Mouse (Mus musculus) mature B cell (primary cell): ENCODE data around the gene Esyt1.
"Not testable (repeated sequence)": the region's sequence is repeated elsewhere in the genome, so short reads cannot be mapped to it uniquely, and the experiment has no call there.

ENCODE experiments used
- in situ Hi-C: fragments of 300-500 bp; cut with MboI; formaldehyde crosslinking; loops from 2 replicates; pipeline ENCODE4 v1.14.3; 2019

Esyt1 gene

DNA sequence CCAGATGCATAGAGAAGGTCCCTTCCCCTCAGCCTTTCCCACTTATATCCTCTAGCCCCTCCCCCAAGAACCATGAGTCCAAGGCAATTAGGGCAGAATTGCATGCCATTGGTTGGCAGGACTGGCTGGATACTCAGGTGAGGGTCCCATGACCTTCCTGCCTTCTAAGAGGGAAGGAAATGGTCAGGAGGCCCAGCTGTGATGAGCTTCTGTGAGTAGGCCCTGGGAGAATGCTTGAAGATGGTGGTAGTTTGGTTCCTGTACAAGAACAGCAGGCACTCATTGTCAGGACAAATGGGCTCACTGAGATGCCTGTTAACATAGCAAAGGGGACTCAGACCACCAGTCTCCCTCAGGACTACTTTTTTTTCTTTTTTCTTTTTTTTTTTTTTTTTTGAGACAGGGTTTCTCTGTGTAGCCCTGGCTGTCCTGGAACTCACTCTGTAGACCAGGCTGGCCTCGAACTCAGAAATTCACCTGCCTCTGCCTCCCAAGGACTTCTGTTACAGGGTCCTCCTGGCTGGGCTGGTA lies 12.7 kb upstream of the Esyt1 start:
- in situ Hi-C loops: no loop called here

DNA sequence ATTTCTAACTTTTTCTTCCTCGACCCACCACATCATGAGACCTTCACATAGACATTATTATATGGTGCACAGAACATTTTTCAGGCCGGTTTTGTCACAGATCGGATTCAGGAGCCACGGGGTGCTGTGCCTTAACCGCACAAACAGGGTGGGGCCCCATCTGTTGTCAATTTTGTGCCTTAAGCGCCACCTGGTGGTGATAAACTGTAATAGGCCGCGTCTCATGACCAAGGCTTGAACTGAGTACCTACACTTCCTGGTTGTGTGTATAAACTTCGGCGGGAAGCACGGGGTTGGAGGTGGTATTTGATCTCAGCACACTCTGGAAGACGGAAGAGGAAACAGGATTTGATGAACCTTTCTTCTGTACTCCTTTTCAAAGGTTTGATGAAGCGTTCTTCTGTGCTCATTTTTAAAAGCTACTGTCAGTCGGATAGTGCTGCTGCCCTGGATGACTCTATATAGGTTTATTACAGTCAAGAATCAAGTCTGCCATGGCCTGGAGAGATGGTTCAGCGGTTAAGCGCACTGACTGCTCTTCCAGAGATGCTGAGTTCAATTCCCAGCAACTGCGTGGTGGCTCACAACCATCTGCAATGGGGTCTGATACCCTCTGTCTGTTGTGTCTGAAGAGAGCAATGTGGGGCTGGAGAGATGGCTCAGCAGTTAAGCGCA lies 10.7 kb upstream of the Esyt1 start:
- in situ Hi-C loops: no loop called here

DNA sequence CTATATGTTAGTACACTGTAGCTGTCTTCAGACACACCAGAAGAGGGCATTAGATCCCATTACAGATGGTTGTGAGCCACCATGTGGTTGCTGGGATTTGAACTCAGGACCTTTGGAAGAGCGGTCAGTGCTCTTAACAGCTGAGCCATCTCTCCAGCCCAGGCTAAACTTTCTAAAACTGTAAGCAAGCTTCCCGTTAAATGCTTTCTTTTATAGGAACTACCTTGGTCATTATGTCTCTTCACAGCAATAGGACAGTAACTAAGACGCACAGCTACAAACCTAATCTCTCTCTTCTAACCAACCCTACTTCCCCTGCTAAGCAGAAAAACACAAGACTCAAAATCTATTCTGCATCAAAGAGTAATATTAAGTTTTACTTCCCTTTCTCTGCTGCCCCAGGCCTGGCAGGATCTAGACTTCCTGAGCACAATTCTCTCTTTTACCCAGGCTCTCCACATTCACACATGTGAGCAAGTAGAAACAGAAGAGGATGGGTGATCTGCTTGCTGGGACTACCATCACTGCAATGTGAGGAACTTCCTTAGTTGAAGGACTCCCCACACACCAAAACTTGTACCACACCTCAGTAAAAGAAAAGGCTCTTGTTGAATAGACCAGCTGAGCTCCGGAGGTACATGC lies 10.1 kb upstream of the Esyt1 start:
- in situ Hi-C loops: no loop called here

DNA sequence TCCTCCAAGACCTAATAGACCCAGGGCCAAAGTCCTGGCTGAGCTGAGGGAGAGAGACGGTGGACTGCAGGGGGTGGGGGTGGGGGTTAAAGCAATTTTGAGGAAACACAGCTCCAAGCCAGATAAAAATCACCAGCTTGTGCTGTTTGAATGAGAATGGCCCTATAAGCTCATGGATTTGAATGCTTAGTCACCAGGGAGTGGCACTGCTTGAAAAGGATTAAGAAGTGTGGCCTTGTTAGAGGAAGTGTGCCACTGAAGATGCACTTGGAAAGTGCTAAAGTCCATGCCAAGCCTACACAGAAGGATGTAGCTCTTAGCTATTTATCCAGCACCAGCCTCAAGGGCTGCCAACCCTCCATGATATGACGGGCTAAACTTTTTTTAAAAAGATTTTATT lies 9.5 kb upstream of the Esyt1 start:
- in situ Hi-C loops: no loop called here

DNA sequence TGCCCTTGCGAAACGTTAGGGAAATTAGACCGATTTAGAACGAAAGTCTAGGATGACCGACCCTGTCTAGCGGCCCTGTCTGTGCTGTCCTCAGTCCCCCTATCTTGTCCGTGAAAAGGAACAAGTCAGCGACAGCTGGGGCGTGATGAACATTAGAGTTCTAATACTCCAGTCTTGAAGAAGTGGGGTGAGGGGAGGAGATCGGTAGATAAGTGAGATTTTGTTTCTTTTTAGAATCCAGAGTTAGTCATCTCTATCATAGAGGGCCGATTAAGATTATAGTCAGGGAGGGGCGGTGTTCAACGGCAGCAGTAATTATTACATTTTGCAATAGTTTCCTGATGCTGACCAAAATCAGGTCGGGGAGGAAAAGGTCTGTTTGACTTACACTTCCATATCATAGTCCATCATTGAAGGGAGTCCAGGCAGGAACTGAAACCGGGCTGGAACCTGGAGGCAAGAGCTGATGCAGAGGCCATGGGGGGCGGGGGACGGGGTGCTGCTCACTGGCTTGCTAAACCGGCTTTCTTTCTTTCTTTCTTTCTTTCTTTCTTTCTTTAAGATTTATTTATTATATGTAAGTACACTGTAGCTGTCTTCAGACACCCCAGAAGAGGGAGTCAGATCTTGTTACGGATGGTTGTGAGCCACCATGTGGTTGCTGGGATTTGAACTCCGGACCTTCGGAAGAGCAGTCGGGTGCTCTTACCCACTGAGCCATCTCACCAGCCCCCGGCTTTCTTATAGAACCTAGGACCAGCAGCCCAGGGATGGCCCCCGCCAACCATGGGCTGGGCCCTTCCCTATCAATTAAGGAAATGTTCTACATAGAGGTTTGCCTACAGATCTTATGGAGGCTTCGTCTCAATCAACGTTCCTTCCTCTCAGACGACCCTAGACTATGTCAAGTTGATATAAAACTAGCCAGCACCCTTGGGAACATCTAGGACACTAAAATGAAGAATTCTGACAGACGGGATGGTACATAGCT lies 990 bp upstream of the Esyt1 start:
- in situ Hi-C loops: no loop called here

DNA sequence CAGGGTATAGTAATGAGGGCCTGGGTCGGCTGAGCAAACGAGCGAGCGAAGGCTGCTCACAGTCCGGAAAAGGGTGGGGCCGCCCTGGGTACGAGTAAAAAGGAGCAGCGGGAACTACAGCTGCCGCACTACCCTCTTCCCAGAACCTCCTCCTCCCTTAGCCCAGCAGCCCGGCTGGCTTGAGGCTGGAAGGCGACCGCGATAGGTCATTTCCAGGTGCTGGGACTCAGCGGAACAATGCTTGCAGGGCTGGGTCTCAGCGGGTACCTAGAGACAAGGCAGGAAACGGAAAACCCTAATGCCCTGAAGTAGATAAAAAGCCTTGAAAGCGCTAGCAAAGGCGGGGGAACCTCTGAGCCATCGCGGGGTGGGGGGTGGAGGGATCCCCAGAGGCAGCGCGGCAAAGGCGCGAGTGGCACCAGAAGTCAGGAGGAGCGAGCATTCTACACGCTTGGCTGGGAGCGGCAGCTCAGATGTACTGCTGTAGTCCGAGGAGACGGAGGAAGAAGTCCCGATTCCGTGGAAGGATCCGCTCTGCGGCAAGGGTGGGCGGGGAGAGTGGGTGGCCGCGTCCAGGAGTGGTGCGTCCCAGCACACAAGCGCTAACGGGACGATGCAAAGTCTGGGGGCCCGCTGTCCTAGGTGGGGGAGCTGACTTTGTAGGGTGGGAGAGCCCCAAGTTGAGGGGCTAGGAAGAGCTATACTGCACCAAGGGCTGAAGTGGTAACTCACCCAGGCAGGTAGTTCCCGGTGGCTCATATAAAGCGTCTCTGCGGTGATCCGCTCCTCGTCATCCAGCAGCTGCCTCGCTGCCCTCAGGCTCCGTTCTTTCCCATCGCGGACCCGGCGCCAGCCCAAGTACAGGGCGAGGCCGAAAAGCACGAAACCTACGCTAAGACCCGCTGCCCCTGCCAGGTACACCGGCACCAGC lies 674 bp downstream of the Esyt1 start:
- in situ Hi-C loops: no loop called here

DNA sequence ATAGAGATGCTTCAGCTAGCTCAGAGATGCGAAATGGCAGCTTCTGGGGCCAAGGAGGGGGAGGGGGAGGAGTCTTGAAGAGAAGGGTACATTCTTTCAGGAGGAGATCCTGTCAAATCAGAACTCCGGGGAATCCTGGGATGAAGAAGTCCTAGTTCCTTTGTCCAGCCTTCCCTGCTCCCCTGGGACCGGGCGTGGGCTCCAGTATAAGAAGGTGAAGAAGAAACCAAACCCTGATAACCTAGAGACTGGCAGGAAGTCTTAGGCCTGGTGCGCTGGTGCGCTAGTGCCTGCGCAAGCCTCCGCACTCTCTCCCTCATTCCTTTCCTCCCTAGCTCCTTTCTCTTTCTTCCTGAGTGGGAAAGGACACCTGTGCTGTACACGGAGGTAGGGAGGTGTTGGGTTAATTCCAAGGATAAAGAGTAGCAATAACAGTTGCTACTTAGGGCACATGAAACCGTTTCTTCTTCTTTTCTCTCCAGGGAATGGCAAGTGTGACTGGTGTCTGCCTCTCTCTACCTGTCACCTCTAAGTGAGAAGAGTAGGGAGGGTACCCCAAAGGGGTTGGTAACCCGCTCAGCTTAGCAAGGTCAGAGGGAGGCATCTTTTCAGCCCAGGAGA lies 1.4 kb downstream of the Esyt1 start:
- in situ Hi-C loops: no loop called here

DNA sequence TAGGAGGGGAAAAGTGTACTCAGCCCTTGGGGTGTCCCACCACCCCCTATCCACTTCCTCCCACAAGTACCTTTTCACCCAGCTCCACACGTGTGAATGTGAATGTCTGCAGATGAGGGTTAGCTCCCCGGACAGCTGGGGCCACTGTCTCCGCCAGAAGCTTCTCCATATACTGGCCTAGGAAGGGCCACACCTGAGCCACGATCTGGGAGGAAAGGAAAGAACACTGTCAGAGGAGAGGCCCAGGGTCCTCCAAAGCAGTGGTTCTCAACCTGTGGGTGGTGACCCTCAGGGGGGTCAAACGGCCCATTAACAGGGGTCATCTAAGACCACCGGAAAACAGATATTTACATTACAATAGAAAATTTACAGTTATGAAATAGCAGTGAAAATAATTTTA lies 3.3 kb downstream of the Esyt1 start:
- in situ Hi-C loops: no loop called here

DNA sequence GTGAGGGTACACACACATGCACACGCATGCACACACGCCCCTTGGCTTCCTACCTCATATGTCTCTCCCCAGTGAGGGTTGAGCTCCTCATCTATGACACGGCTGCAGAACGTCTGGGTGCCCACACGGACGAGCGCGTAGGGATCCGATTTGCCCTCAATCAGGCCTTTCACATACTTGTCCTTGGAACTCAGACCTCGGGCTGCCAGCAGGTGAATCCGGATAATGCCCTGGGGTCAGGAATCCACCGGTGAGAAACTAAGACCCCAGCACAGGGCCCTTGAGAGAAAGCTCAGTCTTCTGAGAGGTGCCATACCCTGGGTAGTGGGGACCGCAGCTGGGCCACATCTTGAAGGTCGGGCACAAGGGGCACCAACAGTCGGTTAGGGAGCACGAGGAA lies 5.1 kb downstream of the Esyt1 start:
- in situ Hi-C loops: no loop called here

DNA sequence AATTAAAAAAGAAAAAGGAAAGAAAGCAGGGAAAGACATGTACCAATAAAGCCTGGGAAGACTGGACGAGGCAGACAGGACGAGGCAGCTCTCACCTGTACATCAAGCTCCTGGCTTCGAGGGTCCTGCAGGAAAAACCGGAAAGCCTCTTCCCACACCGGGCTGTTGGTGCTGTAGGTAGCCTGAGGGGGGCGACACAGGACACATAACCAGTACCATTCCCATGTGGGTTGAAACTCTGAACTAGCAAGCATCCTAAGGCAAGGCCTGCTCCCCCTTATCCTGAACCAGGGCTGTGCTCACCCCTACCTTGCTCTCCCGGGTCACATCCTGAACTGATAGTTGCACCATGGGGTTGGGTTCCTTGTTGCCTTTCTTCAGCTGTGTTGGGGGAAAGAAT lies 6.8 kb downstream of the Esyt1 start:
- in situ Hi-C loops: no loop called here

DNA sequence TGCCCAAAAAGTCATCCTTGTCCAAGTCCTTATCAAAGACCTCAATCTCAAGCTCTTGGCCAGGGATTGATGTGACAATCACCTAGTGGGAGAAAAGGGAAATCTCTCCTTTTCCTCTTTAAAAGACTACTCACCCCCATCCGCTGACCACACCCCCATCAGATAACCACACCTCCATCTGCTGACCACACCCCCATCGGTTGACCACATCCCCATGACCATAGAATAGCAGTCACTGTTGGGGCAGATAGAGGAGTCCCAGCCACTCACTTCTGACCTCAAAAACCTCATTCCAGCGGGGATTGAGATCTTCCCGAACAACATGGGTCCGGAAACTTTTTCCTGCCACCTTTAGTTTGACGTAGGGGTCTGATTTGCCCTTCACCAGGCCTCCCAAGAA lies 9.0 kb downstream of the Esyt1 start:
- in situ Hi-C loops: no loop called here

DNA sequence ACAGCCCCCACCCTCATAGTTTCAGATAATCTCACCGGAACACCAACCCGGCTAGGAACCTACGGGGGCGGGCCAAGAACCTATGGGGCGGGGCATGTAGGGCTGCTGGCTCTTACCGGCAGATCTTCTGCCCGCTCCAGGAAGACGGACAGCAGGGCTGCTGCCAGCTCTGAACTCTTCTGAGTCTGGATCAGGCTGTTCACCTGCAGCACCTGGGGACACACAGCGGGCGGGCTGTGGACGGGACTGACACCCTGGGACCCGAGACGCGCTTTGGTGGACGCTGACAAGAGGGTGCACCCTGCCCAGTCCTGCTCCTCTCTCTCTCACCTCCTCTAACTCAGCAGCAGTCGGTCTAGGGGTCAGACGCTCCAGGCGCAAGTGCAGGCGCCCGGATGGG lies 9.6 kb downstream of the Esyt1 start:
- in situ Hi-C loops: no loop called here

DNA sequence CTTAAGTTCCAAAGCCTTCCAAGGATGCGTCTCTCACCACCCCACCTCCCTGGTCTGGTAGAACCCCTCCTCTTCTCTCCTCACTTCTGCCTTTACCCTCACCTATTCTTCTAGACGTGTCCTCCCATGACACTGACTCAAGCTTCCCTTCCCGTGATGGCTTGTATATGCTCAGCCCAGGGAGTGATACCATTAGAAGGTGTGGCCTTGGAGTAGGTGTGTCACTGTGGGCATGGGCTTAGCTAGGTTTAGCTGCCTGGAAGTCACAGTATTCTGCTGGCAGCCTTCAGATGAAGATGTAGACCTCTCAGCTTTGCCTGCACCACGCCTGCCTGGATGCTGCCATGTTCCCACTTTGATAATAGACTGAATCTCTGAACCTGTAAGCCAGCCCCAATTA lies 10.6 kb downstream of the Esyt1 start:
- in situ Hi-C loops: no loop called here

DNA sequence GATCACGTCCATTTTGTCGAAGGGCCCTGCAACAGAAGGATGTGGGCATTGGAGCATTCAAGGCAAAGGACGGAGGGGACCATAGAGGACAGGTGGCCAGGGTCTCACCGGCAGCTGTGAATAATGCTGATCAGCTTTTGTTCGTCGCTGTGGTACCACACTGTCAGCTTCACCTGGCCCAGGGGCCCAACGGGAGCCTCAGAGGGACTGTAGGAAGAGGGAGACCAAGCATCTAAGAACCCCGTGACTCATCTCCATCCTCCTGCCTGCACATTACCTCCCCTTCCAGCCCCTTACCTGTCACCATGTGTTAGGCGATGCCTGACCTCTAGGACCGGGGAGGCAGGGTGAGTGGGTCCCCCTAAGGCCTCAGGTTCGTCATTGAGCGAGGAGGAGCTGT lies 13.9 kb downstream of the Esyt1 start:
- in situ Hi-C loops: no loop called here

DNA sequence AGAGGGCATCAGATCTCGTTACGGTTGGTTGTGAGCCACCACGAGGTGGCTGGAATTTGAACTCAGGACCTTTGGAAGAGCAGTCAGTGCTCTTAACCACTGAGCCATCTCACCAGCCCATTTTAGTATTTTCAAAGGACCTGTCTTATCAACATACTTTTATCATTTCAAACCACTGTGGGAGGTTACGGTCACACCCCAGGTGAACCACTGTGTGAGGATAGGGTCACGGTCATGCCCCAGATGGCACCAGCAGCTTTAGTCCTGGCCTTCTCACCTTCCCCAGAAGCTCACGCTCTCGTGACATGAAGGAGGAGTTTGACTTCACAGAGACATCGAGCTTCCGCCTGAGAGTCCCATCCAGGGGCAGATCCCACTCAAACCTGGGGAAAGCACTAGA lies 14.5 kb downstream of the Esyt1 start:
- in situ Hi-C loops: no loop called here

DNA sequence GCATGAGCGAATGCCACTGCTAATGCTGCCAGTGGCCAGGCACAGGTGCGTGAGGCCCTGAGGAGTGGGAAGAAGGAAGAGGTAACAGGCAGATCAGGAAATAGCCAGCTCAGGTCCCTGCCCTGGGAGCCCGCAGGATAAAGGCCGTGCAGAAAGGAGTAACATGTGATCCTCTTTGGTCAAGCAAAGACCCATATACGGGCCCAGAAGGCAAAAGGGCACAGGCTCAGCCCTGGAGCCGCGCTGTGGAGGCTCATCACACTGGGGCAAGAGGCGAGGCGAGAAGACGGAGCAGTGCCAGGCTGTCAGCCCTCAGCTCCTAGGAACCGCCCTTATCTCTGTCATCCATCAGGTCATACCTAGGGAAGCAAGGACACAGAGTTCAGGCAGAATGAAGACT lies 15.4 kb downstream of the Esyt1 start:
- in situ Hi-C loops: no loop called here

DNA sequence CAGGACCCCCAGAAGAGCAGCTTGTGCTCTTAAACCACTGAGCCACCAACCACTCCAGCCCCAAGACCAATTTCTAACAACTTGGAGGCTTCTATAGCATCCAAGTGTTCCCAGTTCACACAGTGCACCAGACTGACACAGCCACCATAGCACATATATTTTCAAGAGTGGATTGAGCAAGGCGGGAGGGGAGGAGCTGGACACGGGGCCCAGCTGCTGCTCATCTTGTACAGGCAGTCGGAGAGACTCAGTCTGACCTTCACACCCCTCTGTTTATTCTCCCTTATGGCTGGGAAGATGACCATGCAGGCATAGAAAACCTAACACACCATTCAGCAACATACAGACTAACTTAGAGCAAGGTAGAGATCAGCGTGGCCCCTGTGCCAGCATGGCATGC lies 15.8 kb downstream of the Esyt1 start:
- in situ Hi-C loops: no loop called here

DNA sequence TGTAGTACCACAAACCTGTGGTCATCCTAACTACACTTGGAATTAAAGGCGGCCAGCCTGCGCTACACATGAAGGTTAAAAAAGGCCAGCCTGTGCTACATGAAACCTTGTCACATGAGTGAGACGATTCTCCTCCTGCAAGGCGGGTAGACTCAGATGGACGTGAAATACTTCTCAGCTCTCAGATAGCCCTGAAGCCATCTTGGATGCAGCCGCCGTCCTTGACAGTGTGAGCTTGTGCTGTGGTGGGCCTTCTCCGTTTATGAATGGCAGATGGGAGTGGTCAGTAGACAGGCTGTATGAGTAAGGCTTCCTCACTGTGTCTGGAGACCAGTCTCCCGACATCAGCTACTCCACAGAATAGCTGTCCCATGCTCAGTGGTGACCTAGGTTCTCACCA lies 16.5 kb downstream of the Esyt1 start:
- in situ Hi-C loops: no loop called here

DNA sequence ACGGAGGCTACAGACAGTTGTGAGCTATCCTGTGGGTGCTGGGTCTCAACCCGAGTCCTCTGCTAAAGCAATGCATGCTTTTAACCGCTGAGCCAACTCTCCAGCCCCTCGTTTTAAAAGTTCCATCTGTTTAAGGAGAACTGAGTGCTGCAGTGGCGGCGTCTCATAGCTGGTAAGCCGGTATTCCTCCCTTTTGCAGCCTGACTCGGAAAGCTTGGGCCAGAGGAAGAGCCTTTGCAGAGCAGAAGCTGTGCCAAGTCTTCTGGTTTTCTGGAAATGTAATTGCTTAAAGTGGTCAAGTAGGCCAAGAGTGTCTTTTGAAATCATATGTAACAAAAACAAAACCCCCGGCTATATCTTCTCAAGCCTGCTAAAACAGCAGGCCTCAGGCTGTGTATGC lies 17.4 kb downstream of the Esyt1 start:
- in situ Hi-C loops: no loop called here

DNA sequence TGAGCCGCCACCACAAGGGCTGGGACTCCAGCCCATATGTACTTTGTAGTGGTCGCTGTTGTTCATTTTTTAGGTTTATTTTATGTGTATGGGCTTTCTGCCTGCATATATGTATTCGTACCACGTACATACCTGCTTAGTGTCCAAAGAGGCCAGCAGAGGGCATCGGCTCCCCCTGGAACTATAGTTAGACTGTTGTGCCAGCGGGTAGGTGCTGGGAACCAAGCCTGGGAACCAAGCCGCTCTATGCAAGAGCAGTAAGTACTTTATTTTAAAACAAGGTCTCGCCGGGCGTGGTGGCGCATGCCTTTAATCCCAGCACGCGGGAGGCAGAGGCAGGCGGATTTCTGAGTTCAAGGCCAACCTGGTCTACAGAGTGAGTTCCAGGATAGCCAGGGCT lies 19.7 kb downstream of the Esyt1 start:
- in situ Hi-C loops: no loop called here

DNA sequence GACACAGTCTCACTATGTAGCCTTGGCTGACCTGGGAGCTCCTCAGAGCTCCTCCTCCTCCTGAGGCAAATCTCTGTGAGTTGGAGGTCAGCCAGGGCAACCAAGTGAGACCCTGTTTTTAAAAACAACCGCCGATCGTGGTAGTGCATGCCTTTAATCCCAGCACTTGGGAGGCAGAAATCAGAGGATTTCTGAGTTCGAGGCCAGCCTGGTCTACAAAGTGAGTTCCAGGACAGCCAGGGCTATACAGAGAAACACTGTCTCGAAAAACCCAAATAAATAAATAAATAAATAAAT lies 20.4 kb downstream of the Esyt1 start:
- in situ Hi-C loops: not testable (repeated sequence)
